Mouse (Mus musculus) c-Kit-negative CD71-positive TER-119-positive erythroid progenitor cells, embryonic 14.5 days (primary cell): Measurements from ENCODE around the gene Abhd2.

ENCODE experiments used
- DNase-seq: peaks from one replicate; pipeline ENCODE4 v3.0.0-alpha.2; 2013; ENCODE audit warnings: low read depth, low spot score

Abhd2 gene

DNA sequence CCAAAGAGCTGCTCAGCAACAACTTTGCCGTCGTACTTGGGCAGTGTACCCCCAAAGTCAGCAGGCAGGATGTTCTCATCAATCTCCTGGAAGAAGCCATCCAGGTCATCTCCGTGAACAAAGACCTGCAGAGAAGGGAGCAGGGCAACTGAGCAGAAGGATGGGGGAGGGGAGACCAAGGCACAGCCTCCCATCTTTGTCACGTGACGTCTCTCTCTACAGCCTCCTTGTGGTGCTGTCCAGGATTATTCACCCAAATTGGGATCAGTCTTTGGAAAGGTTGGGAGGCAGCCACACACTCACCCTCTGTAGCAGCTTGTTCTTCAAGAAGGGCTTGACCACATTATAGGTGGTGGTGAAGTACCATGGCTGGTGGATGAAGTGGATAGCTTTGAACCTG lies 102.6 kb downstream of the Abhd2 start:
- DNase-seq, result no peak

DNA sequence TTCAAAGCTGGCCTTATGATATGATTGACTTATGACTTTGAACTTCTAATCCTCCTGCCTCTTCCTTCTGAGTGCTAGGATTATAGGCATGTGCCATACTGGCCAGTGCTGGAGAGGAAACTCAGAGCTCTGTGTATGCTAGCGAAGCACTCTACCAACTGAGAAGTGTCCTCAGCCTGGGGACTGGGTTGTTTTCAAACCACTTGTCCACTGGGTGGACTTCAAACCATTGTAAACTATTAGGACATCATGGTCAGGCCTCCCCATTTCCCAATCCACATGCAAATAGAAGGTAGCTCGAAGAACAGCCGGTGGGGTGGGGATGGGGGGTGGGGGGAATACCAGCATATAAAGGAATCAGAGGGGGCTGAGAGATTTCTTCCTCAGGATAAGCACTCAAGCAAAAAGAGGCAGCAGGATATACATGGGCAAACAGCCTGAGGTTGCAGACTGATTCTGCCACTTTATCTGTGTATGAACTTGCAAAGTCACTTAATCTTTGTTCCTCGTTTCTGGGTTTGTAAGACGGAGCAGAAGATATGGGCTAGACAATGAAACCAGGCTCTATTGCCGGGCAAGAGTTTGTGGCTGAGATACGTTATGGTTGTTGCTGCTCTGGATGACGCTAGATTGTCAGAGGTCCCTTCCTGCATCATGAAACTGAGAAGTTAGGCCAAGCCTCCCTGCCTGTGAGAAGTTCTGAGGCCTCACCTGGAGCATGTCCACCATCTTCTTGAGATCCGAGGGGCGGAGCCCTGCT lies 103.7 kb downstream of the Abhd2 start:
- DNase-seq, result no peak

DNA sequence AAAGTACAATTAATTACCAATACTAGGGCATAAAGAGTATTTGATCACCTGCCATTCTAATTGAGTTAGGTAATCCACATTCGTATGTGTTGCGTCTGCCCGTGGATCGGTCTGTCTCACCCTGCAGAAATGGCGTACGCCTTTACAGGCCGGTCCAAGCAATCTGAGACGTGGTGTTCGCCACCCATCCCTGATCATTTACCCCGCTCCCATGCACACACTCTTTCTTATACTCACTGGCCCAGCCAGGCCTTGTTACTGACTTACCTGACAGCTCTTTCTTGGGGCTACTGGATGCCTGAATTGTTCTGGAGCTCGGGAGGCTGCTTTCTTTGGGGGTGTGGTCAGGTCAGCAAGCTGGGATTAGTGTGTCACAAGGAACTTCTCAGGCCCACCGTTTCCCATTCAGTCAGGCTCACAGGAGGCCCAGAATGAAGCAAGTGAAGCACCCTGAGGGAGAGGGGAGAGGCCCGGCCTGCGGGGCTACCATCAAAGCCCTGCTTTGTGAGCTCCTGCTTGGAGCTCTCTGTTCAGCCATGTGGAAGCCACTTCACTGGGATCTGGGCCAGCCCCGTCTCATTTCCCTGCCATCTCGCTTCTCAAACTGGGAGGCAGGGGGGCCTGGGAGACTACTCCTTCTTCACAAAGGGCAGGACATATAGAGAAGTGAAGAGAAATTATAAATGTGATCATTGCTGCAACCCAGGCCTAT lies 113.6 kb downstream of the Abhd2 start, which contains the start of gene Rlbp1:
Rlbp1 (minus strand) TSS at position 627 of the 712 bp plus-strand sequence.
- DNase-seq, result no peak

DNA sequence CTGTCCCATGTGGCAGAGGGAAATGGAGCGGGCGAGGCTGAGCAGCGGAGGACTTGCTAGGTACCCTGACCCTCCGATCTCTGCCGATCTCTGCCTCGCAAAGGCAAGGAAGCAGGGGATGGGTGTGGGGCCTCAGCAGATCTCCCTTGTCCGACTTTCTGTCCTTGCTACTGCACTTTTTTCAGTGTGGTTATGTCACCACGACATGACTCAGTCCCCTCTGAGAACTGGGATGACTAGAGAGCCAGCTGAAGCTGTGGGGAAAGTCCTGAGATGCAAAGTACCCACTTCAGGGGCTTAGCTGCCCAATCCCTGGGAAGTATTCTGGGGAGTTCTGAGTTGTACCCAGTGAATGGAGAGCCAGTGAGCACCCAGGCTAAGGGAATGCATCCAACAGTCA lies 114.1 kb downstream of the Abhd2 start:
- DNase-seq, result no peak

DNA sequence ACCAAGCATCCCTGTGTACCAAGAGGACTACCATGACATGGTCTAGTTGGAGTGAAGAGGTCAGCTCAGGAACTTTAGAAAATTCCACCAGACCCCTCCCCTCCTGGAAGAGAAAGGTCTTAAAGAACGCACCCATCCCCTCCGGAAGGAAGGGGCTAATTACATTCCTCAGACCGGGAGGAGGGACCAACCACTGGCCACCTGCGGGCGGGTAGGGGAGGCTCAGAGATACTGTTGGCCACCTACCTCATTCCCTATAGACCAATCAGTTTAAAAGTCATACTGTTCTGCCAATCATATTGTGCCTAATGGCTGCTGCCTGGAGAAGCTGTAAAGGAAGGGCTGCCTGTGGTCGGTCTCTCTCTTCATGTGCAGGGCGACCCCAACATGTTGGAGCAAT lies 115.0 kb downstream of the Abhd2 start:
- DNase-seq, result no peak

DNA sequence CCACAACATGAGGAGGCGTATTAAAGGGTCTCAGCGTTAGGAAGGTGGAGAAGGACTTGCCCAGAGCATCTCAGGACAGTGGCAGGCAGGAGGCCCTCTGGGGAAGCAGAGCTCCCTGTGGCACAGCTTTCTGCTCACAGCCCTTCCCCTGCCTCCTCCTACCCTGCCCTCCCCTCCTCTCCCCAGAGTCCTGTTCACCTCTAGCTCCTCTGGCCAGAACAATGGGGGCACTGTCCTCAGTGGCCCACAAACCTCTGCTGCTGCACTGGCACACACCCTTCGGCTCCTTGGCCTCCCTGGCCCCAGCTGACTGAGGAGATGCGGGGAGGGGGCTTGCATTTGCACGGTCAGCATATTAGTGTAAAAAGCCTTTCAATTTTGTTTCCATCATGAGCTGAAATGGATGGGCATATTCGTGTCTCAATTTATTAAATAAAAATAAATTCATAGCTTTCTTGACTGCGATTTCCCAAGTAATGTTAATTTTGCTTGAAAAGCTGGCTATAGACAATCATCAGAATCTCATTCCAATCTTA lies 115.7 kb downstream of the Abhd2 start:
- no peak for DNase-seq

DNA sequence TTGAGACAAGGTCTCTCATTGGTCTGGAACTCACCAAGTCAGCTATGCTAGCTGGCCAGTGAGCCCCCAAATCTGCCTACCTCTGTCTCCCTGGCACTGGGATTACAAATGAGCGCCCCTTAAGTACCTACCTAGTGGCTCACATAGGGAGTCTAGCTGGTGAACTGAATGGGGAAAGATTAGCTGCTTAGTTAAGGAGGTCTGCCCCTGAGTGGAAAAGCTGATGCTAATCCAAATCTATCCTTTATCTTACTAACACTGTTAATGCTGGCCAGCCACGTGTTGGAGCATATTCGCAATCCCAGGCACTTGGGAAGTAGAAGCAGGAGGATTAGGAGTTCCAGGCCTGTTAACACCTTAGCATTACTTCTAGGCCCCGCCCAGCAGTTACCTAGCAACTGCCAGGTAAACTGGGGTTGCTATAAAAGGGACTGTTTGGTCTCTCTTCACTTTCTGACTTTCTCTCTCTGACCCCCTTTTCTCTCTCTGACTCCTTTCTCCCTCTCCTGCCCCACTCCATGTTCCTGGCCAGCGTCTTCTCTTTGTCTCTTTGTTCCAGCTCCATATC lies 117.2 kb downstream of the Abhd2 start:
- no peak for DNase-seq

DNA sequence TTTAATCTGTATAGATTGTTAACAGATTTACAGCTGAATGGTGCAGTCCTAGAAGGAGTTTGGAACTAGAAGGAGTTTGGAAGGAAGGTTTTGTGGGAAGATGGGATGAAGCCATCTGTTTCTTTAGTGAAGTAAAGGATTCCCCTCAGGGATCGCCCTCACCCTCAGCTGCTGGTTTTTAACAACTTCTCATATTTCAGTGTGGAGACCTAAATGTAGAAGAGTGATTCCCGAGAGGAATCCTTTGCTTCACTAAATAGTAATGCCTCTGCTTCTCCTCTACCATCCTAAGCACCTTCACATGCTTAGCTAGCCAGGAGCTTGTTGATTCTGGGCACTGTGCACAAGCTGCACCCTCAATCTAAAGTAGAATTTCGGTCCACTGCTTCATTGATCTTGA lies 118.5 kb downstream of the Abhd2 start:
- no peak for DNase-seq

DNA sequence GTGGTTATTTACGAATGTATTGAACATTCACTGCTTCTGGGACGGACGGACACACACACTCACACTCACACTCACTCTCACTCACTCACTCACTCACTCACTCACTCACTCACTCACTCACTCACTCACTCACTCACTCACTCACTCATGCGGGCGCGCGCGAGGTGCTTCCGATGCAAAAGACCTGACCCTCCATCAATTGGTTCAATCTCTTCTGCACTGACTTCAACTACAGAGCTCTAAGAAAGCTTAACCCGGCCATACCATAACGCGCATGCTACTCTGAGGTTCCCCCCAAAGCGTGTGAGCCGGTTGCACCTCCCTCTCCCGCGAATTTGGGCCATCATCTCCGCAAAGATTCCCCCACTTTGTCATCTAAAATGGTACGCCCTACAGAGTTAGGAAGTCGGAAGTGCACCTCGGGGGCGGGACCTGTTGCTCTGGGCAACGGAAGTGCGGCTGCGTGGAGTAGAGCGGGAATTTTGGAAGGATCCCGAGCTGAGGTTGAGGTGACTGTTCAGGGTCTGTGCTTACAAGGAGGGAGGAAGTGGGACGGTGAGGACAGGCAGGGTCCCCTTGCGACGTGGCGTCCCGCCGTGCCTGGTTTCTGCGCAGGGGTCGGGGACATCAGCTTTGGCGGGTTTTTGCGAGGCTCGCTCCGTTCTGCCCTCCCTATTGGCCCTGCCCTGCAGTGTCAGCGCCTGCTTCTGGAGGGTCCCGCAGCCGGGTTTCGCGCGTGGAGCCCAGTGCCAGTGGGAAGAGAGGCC lies 119.1 kb downstream of the Abhd2 start, which contains the start of gene Fanci:
Fanci (plus strand) TSS at position 47 of the 767 bp plus-strand sequence.
- DNase-seq, result peak; percentile 95

DNA sequence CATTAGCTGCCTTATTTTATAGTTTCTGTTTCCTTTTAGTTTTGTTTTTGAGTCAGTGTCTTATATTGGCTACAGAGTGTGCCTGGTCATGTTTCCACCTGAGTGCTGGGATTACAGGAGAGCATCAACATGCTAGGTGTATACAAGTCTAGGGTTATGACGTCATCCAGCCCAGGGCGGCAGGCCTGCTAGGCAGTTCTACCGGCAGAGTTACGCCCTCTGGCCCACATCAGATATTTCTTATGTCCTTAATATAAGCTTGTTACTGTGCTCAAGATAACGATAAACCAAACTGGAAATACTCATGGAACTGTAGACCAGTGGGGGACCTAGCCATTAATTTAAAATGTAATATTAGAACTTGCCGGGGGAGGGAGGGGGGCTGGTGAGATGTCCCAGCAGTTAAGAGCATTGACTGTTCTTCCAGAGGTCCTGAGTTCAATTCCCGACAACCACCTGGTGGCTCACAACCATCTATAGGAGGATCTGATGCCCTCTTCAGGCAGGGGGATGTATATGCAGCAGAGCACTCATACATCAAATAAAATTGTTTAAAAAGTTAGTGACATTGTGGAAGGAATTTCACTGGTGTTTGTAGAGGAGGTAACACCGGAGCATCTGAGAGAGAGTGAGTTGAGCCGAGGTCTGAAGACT lies 120.0 kb downstream of the Abhd2 start:
- DNase-seq, result peak; percentile 70

DNA sequence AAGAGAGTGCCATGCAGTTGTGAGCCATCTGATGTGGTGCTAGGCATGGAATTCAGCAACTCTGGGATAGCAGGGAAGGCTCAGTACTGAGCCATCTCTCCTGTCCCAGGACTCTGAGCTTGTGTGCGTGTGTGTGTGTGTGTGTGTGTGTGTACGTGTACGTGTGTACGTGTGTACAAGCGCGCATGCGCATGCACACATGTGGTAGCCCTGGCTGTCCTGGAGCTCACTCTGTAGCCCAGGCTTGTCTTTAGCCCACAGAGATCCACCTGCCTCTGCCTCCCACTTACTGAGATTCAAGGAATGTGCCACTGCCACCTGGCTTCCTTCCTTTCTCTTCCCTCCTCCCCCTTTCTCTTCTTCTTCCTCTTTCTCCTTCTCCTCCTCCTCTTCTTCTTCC lies 120.9 kb downstream of the Abhd2 start:
- DNase-seq, result no peak

DNA sequence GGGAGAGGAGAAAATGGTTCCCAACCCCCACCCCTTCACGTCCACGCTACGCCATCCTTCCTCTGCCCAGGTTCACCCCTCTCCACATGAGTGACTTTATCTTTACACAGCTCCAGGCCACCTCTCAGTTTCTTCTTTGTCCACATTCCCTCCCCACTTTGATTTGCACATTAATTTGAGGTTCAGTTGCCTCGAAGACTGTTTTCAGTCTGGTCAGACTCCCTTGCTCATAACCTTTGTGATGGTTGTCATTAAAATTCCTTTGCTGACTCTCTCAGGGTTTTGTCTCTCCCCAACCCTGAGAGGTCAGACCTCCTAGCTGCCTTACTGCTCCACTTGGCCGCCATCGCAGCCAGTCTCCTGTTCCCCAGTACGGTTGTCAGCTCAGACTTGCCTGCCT lies 121.7 kb downstream of the Abhd2 start:
- no peak for DNase-seq

DNA sequence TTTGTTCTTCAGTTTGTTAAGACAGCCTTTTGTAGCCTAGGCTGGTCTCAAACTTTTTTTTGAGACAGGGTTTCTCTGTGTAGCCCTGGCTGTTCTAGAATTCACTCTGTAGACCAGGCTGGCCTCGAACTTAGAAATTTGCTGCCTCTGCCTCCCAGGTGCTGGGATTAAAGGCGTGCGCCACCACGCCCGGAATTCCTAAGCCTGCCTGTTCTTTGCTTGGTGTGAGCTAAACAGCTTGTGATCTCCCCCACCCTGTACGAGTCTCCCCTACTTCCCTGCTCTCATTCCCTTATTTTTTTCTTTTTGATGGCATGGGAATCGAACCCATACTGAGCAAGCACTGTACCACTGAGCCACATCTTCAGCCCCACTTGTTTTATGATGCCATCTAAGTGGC lies 122.2 kb downstream of the Abhd2 start:
- no peak for DNase-seq

DNA sequence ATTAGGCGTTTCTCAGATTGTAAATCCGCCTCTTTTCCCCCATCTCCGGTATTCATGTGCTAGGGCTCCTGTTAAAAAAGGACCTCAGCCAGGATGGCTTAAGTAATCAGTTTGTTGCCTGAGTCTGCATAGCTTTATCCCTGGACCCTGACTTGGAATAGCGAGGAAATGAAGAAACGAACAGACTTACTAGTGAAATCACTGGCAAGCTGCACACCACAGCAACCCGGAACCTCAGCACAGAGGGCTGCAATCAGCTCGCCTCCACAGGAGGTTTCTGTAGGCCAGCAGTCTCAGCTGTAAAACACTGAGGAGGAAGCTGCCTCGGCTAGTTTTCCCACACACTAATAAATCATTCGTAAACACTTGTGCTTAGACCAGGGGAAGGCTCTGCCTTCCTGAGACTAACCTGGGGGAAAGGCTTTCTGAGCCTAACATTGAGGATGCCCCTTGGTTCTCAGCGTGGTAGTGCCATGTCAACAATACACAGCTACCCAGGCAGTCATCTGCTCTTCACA lies 124.5 kb downstream of the Abhd2 start:
- no peak for DNase-seq

DNA sequence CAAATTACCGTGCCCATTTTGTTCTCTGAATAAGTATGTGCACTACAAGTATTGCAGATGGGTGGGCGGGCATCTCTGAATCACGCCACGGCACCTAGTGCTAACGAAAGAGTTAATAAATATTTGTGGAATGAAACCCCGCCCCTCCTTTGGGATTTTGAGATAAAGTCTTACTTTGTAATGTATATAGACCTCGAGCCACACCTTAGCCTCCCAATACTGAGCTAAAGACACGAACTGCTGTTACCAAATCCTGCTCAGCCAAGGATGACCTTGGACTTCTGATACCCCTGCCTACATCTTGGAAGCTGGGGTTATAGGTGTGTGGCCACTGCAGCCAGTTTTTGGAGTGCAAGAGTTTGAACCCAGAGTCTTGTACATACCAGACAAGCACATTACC lies 125.4 kb downstream of the Abhd2 start:
- no peak for DNase-seq

DNA sequence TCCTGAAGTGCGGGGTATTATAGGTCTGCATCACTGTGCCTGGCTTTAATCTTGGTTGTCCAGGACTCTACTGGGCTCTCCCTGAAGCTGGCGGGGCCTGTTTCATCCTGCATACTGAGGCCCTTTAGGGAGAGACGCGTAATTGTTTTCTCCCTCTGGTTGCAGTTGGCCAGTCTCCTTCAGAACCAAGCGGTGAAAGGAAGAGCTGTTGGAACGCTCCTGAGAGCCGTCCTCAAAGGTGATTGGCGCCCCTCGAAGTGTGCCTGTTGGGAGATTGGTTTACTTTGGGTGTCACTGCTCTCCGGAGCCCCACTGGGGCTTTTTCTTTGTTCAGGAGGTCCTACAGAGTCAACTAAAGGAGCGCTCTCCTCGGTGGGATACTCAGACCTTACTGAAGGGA lies 126.0 kb downstream of the Abhd2 start:
- DNase-seq, result no peak

DNA sequence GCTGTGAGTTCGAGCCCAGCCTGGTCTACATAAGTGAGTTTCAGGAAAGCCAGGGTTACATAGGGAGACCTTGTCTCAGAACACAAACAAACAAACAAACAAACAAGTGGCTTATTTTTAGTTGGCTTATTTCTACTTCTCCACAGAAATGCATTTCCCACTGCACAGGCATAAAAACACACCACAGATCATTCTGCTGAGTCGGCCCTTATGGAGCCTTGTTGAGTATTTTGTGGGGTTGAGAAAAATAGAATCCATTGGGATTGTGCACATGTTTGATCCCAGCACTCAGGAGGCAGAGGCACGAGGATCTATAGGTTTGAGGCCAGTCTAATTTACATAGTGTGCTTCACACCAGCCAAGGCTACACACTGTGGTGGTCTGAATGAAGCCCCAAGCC lies 127.3 kb downstream of the Abhd2 start:
- DNase-seq, result no peak

DNA sequence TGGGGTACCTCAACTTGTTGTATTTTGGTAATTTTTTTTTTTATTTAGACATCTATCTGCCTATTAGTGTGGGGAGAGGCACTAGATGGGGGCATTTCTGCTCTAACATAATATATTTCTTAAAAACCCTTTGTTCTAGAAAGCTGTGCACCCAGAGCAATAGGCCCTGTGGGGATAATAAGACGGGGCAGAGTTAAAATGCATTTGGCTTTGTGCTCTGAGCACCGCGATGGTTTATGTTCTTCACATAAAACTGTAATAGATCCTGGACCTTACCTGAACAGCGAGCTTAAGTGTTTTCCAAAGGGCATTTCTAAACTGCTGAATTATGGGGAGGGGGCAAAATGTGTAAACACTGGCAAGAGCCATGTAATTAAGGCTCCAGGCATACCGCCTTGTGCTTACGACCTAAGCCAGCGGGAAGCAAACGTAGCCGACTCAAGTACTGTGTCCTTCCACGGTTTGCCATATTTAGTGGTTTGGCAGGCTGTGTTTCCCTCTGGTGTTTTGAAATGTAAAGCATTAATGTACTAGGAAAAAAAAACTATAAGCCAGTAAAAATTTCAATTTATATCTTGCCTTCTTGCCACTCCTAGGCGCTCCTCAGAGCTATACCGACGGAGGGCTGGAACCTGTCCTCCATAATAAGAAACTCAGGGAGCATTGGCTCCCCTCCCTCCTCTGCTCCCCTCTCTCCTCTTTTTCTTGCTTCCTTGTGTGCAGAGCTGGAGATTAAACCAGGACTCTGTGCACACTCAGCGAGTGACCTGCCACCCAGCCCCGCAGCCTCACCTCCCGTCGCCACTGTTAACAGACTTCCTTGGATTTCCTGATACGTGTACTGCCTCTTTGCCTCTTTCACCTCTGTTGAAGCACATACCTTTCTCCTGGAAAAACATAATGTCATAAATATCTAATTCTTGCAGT lies 141.7 kb downstream of the Abhd2 start:
- no peak for DNase-seq
